15 mouse cellular contexts compared by ENCODE assay signal in genomic region chr9:31840037-31840436, GRCm38 (mm10).
"Had no signal": no experiment of that assay in that cellular context is flagged by ENCODE, and none has a peak within 500 bp of the region (broad histone marks: within the 10 kb centered on the region; RNA-seq: fewer than 3 reads in every experiment).

No protein-coding gene starts in this region.

- H3K27ac ChIP-seq: hindbrain, embryonic 13.5 days; left cerebral cortex, adult 2 months; liver, embryonic 13.5 days; macrophage; midbrain, embryonic 15.5 days; neural tube, embryonic 12.5 days had no signal

- H3K4me3 ChIP-seq: hindbrain, embryonic 13.5 days; left cerebral cortex, adult 2 months; liver, embryonic 13.5 days; megakaryocyte, embryonic 14.5 days; midbrain, embryonic 15.5 days; neural tube, embryonic 12.5 days had no signal

- H3K36me3 ChIP-seq: hindbrain, embryonic 13.5 days; liver, embryonic 13.5 days; midbrain, embryonic 15.5 days; neural tube, embryonic 12.5 days had no signal

- H3K9me3 ChIP-seq: hindbrain, embryonic 13.5 days; liver, embryonic 13.5 days; midbrain, embryonic 15.5 days; neural tube, embryonic 12.5 days had no signal

- DNase-seq: kidney, adult 2 months; kidney, postnatal 25 days; liver; liver, embryonic 13.5 days; liver, postnatal 0 days; spleen, adult 18-20 months; thymus, adult 2 months; thymus, postnatal 36 days had no signal

- ATAC-seq: liver, postnatal 0 days; midbrain, embryonic 15.5 days had no signal

- H3K9ac ChIP-seq: hindbrain, embryonic 13.5 days; liver, embryonic 13.5 days; liver, postnatal 0 days; midbrain, embryonic 15.5 days; neural tube, embryonic 12.5 days had no signal

- H3K4me1 ChIP-seq: hindbrain, embryonic 13.5 days; liver, embryonic 13.5 days; megakaryocyte, embryonic 14.5 days; midbrain, embryonic 15.5 days had no signal

- H3K27me3 ChIP-seq: hindbrain, embryonic 13.5 days; liver, embryonic 13.5 days; megakaryocyte, embryonic 14.5 days; midbrain, embryonic 15.5 days; neural tube, embryonic 12.5 days had no signal

- H3K4me2 ChIP-seq: hindbrain, embryonic 13.5 days; liver, embryonic 13.5 days; midbrain, embryonic 11.5 days; midbrain, embryonic 15.5 days; neural tube, embryonic 12.5 days had no signal
